Mouse (Mus musculus) G1E (cell line): ENCODE results near the gene Zfp36l2.

Experiments used
- CTCF ChIP-seq: IDR thresholded peaks from 2 replicates; pipeline ENCODE4 v1.5.1; 2012; ENCODE audit warnings: low read depth, low read length, inconsistent platforms, mixed read lengths
- GATA1 ChIP-seq: IDR thresholded peaks from 2 replicates; pipeline ENCODE4 v1.6.1; 2012; ENCODE audit warnings: borderline replicate concordance, low read length, inconsistent platforms, mixed read lengths
- GATA2 ChIP-seq: IDR thresholded peaks from 2 replicates; pipeline ENCODE4 v1.6.1; 2012; ENCODE audit warnings: low read depth, low read length, inconsistent platforms, borderline replicate concordance
- POLR2AphosphoS5 ChIP-seq: IDR thresholded peaks from 2 replicates; pipeline ENCODE4 v1.6.1; 2012; ENCODE audit warnings: low read depth, low read length, inconsistent platforms; ENCODE audit not compliant: insufficient replicate concordance
- TAL1 ChIP-seq: conservative IDR thresholded peaks from 2 replicates; pipeline ENCODE4 v1.6.1; 2012; ENCODE audit warnings: low read depth, low read length, inconsistent platforms, mixed read lengths

- TF ChIP-seq TAL1: no peak
- TF ChIP-seq CTCF: no peak
- no peak for TF ChIP-seq GATA1
- TF ChIP-seq GATA2: no peak
- no peak for TF ChIP-seq POLR2AphosphoS5
Measured at GRCm38 (mm10) chr17:84189127-84189854, 1.5 kb upstream of the Zfp36l2 start.
